Mouse (Mus musculus) T-helper 2 cell (primary cell): ENCODE data around the gene Fibp.

Experiments used
- in situ Hi-C: fragments of 300-600 bp; cut with MboI, MseI; formaldehyde crosslinking; loops from one replicate; pipeline ENCODE4 v1.15.1; 2025; ENCODE audit warnings: high pct_unique_total_duplicates

The Fibp gene

GRCm38 (mm10) chr19:5460465-5460911, at the start of gene Fibp:
Gene Fibp, plus strand, starts transcription at chr19:5460615.
- in situ Hi-C loops, result no loop called here

- in situ Hi-C loops, result no loop called here
These were observed 49.8 kb upstream of the Fibp start for GRCm38 (mm10) chr19:5410641-5411040.

- in situ Hi-C loops, result no loop called here
These were observed 48.5 kb upstream of the Fibp start for GRCm38 (mm10) chr19:5411961-5412360.

GRCm38 (mm10) chr19:5413840-5414239, 46.6 kb upstream of the Fibp start:
- in situ Hi-C loops, result no loop called here

- in situ Hi-C loops, result no loop called here
These were observed 45.9 kb upstream of the Fibp start for GRCm38 (mm10) chr19:5414534-5414957.

- in situ Hi-C loops, result no loop called here
These were observed 41.5 kb upstream of the Fibp start for GRCm38 (mm10) chr19:5418750-5419466.

GRCm38 (mm10) chr19:5419630-5420029, 40.8 kb upstream of the Fibp start:
- in situ Hi-C loops, result no loop called here

GRCm38 (mm10) chr19:5420579-5420978, 39.8 kb upstream of the Fibp start:
- in situ Hi-C loops, result no loop called here

GRCm38 (mm10) chr19:5421784-5422183, 38.6 kb upstream of the Fibp start:
- in situ Hi-C loops, result no loop called here

- in situ Hi-C loops, result no loop called here
These were observed 38.1 kb upstream of the Fibp start for GRCm38 (mm10) chr19:5422267-5422666.

GRCm38 (mm10) chr19:5422895-5423443, 37.4 kb upstream of the Fibp start:
- in situ Hi-C loops, result no loop called here

- in situ Hi-C loops, result no loop called here
These were observed 36.9 kb upstream of the Fibp start for GRCm38 (mm10) chr19:5423561-5423960.

- in situ Hi-C loops, result no loop called here
These were observed 36.2 kb upstream of the Fibp start for GRCm38 (mm10) chr19:5424092-5424781.

GRCm38 (mm10) chr19:5424782-5425741, 35.4 kb upstream of the Fibp start, which contains the start of the genes Drap1 and AI837181:
Gene Drap1, minus strand, starts transcription at chr19:5424979.
Gene AI837181, plus strand, starts transcription at chr19:5425144.
- in situ Hi-C loops, result no loop called here

GRCm38 (mm10) chr19:5425906-5426565, 34.4 kb upstream of the Fibp start:
- in situ Hi-C loops, result no loop called here

- in situ Hi-C loops, result no loop called here
These were observed 33.6 kb upstream of the Fibp start for GRCm38 (mm10) chr19:5426640-5427290.

- in situ Hi-C loops, result no loop called here
These were observed 32.3 kb upstream of the Fibp start for GRCm38 (mm10) chr19:5428083-5428482.

GRCm38 (mm10) chr19:5429219-5429618, 31.2 kb upstream of the Fibp start:
- in situ Hi-C loops, result no loop called here

GRCm38 (mm10) chr19:5429806-5430205, 30.6 kb upstream of the Fibp start:
- in situ Hi-C loops, result no loop called here

GRCm38 (mm10) chr19:5430408-5430807, 30.0 kb upstream of the Fibp start:
- in situ Hi-C loops, result no loop called here
